Mouse (Mus musculus) adrenal gland (tissue): ENCODE data around the gene Ptprh.

Experiments used
- intact Hi-C: fragments of 180-260 bp; cut with DNase I; formaldehyde crosslinking; loops from one replicate; pipeline ENCODE4 v1.15.1; 2025
- microRNA-seq, 2 experiments: library from miRNA; unstranded; fragments of <30 nt; microRNA quantifications; one replicate each; pipeline ENCODE4; 2019

Ptprh gene

DNA sequence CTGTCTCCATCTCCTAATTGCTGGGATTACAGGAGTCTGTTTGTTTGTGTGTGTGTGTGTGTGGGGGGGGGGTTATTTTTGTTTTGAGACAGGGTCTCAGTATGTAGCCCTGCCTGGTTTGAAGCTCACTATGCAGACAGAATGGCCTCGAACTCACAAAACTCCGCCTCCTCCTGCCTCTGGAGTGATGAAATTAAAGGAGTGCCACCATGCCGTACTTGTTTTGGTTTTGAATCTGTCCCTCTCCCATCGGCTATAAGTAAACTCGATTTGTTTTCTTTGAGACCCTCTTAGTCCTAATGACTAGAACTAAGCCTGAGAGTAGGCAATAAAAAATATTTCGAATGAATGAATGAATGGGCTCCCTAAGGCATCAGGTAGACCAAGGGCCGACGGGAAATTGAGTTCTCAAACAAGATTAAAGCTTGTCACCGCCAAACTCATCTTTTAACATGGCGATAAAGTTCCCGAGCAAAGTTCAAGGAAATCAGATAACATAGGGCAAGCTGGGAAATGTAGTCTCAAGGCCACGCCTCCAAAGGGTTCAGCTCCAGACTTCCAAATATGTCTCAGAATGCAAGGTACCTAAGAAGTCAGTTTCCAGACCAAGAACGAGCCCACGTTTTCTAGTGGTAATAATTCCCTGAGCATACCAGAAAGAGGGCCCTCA, 101.3 kb downstream of the Ptprh start:
- intact Hi-C loops = no loop called here

DNA sequence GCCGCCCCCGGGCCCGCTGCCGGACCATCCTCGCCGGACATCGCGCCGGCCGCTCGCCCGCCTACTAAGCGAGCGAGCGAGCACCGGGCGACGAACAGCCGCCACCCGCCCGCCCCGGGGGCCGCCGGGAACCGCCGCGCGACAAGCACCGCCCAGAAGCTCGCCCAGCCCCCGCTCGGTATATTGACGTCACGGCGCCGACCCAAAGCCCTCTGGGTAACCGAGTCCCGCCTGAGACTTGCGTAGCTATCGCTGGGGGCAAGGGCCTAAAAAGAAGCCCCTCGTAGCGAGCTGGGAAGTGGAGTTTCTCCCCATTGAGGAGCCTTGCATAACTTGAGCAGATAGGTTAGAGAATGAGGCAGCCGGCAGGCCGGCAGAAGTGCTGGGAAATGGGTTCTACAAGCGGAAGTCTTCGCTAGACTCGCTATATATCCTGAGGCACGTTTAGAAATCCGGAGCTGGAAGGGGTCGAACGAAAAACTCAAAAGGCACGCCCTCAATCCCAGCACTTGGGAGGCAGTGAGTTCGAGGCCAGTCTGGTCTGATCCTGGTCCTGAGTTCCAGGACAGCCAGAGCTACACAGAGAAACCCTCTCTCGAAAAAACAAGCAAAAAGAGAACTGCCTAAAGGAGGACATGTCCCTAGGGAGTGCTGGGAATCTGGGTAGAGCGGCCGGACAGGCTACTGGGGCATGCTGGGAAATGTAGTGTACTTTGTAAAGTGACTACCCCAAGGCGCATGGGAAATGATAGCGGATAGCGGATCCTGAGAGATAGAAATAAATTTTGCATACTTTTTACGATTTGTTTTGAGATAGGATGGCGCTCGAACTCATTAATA, 102.1 kb downstream of the Ptprh start, which contains the start of gene Ppp1r12c:
TSS of gene Ppp1r12c (minus strand) at position 123 of the 840 bp plus-strand sequence.
- intact Hi-C loops = no loop called here

DNA sequence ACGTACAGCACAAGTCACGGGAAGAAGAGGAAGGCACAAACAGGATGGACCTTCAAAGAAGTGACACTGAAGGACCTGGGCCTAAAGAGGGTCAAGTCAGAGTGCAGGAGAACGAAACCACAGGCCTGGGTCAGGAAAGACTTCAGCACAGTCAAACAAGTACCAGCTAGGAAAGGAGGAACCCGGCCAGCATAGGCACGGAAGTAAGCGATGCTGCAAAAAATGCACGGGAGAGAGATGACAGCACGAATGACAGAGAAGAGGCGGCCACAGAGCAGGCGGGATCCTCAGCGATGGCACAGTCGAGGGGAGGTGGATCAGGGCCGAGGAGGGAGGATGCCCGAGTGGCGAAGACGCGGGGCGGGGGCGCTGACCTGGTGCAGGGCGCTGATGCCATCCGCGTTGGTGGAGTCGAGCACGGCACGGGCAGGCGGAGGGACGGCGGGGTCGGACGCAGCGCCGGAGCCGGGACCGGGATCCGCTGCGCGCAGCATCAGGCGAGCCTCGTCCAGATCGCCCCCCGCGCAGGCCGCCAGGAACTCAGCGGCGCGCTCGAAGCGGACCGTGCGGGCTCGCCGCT, 102.9 kb downstream of the Ptprh start:
- intact Hi-C loops = no loop called here

DNA sequence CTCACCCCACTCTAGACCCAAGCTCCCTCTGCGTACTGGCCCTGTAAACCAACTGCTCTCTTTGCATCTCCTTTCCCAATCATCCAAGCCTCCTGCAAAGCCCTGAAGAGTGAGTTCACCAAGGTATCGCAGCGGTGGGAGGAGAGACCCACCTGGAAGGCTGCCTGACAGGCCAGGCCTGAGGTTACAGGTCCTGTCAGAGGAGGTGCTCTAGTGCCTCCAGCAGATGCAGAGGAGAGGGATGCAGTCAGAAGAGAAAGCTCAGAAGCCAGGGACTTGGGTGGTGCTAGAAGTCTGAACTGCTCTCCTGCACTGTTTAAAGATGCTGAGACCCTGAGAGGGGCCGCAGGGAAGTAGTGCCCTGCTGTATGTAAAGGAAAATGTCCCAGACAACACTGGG, 104.8 kb downstream of the Ptprh start:
- intact Hi-C loops = loop anchor here (10.0 kb wide), 1 partner anchor 354 kb away; no protein-coding TSS in a partner anchor

Small RNA genes within 50 kb of the gene (microRNA-seq; reads per million reads assigned to microRNA genes)
- 0 reads per million in 2 experiments for gene Gm23577
